Mouse (Mus musculus) MEL (cell line): ENCODE results near the gene Mpig6b.

Source experiments
- CTCF ChIP-seq, 3 experiments: IDR thresholded peaks in 2 of 3; conservative IDR thresholded peaks in 1 of 3; 2 replicates each; pipeline ENCODE4 v1.5.1; 2011 to 2012; ENCODE audit warnings: low read length in 3 of 3, low read depth in 2 of 3, mild to moderate bottlenecking in 2 of 3, improper control_type of control experiment in 1 of 3, inconsistent platforms in 1 of 3, mixed read lengths in 1 of 3, moderate library complexity in 1 of 3; ENCODE audit not compliant: control insufficient read depth in 1 of 3, insufficient read depth in 1 of 3, poor library complexity in 1 of 3, severe bottlenecking in 1 of 3
- ELF1 ChIP-seq: IDR thresholded peaks from 2 replicates; pipeline ENCODE4 v1.6.1; 2014; ENCODE audit warnings: low read depth, mild to moderate bottlenecking, inconsistent platforms, low read length, improper control_type of control experiment, moderate library complexity
- EP300 ChIP-seq, 2 experiments: IDR thresholded peaks; 2 replicates each; pipeline ENCODE4 v1.6.1; 2011; ENCODE audit warnings: improper control_type of control experiment in 2 of 2, low read length in 2 of 2, low read depth in 1 of 2, mild to moderate bottlenecking in 1 of 2
- MEF2A ChIP-seq: IDR thresholded peaks from 2 replicates; pipeline ENCODE4 v1.6.1; 2014; ENCODE audit warnings: low read depth, mild to moderate bottlenecking, inconsistent platforms, low read length, improper control_type of control experiment; ENCODE audit not compliant: poor library complexity, insufficient replicate concordance, severe bottlenecking; ENCODE audit errors: extremely low read depth
- POLR2A ChIP-seq, 2 experiments: IDR thresholded peaks; 2 replicates each; pipeline ENCODE4 v1.6.1; 2011 to 2012; ENCODE audit warnings: low read length in 2 of 2, mild to moderate bottlenecking in 2 of 2, control low read depth in 1 of 2, improper control_type of control experiment in 1 of 2, low read depth in 1 of 2, moderate library complexity in 1 of 2; ENCODE audit not compliant: control insufficient read depth in 1 of 2, insufficient read depth in 1 of 2, poor library complexity in 1 of 2
- RAD21 ChIP-seq: IDR thresholded peaks from 2 replicates; pipeline ENCODE4 v1.6.1; 2011; ENCODE audit warnings: mild to moderate bottlenecking, low read depth, low read length, improper control_type of control experiment
- ZNF384 ChIP-seq: IDR thresholded peaks from 2 replicates; pipeline ENCODE4 v1.6.1; 2012; ENCODE audit warnings: low read depth, mild to moderate bottlenecking, inconsistent platforms, low read length, improper control_type of control experiment

DNA sequence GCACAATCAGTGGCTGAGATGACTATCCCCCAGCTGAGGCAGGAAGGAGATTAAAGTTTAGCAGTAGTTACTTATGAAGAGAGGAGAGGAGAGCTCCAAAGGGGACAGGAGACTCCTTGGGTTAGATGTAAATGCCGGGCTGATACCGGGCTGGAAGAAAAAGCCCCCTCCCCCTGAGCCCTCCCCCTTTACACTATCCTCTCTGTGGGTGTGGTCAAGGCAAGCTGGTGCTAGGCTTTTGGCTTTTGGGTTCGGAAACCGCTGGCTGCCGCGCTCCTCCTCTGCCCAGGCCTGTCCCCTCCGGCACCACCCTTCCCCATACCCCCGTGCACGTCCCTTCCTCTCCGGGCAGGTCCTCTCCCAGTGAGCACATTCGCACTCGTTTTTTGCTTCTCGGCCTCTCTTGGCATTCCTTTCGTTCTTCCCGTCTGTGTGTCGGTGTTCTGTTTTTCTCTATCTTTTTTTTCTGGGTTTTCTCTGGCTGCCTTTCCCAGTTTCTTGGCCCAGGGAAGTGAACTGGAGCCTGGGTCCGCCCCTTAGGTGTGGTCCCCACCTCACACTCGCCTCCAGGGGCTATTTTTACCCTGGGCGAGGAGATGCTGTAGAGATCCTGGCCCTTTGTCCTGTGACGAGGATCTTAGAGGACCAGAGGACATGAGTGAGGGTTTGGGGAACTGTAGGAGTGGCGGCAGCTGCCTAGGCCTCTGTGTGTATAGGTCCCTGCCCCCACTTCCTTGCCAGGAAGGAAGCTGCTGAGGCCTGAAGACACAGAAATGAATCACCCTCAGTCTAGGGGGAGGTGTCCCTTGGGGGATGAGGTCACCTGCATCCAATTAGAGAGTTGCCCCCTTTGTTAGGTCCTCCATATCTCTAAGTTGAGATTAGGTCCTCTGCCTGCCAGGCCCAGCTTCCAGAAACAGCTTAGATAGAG lies 14.6 kb downstream of the Mpig6b start:
- TF ChIP-seq ELF1 (peak; percentile 55), POLR2A (IDR thresholded peaks at IDR 0.05; ENCODE audit: control insufficient read depth in 1 of 2, insufficient read depth in 1 of 2, low read depth in 1 of 2, low read length in 2 of 2, poor library complexity in 1 of 2) (peak; percentile 74 to 80), CTCF (IDR thresholded peaks at IDR 0.05 in 2 of 3, conservative IDR thresholded peaks at IDR 0.05 in 1 of 3; ENCODE audit: control insufficient read depth in 1 of 3, insufficient read depth in 1 of 3, low read depth in 2 of 3, low read length in 3 of 3, poor library complexity in 1 of 3, severe bottlenecking in 1 of 3) (no peak), EP300 (IDR thresholded peaks at IDR 0.05; ENCODE audit: low read depth in 1 of 2, low read length in 2 of 2) (peak; percentile 10 to 60; a peak in 2 of 4 replicates), RAD21 (no peak), MEF2A (no peak), ZNF384 (peak; percentile 74)
